Mouse (Mus musculus) liver, embryonic 12.5 days (tissue): ENCODE results near the gene Klhdc1. TPM values are rescaled to one million over a fixed set of nuclear protein-coding genes. Genes with fewer than 3 reads are reported as not detected.

ENCODE experiments used
- ATAC-seq: fragments of 200-750 bp; cut with Nextera tagmentation; 2 replicates; pipeline ENCODE4 v1.8.0; 2017; ENCODE audit warnings: moderate number of reproducible peaks, mild to moderate bottlenecking, moderate library complexity
- H3K27ac ChIP-seq: fragments of 300-500 bp; sonication (generic); 2 replicates; pipeline ENCODE4 v1.5.1; 2016; ENCODE audit warnings: mild to moderate bottlenecking
- H3K27me3 ChIP-seq: fragments of 300-500 bp; sonication (generic); replicated peaks from 2 replicates; pipeline ENCODE4 v1.6.1; 2016; ENCODE audit warnings: mild to moderate bottlenecking, moderate library complexity
- H3K36me3 ChIP-seq: fragments of 300-500 bp; sonication (generic); 2 replicates; pipeline ENCODE4 v1.6.1; 2016; ENCODE audit warnings: mild to moderate bottlenecking, moderate library complexity
- H3K4me1 ChIP-seq: fragments of 300-500 bp; sonication (generic); 2 replicates; pipeline ENCODE4 v1.6.1; 2016
- H3K4me2 ChIP-seq: fragments of 300-500 bp; sonication (generic); 2 replicates; pipeline ENCODE4 v1.6.1; 2016; ENCODE audit warnings: mild to moderate bottlenecking, moderate library complexity
- H3K4me3 ChIP-seq: fragments of 300-500 bp; sonication (generic); 2 replicates; pipeline ENCODE4 v1.5.1; 2016; ENCODE audit warnings: mild to moderate bottlenecking, moderate library complexity
- H3K9ac ChIP-seq: fragments of 300-500 bp; sonication (generic); 2 replicates; pipeline ENCODE4 v1.6.1; 2016; ENCODE audit warnings: mild to moderate bottlenecking, moderate library complexity
- H3K9me3 ChIP-seq: fragments of 300-500 bp; sonication (generic); replicated peaks from 2 replicates; pipeline ENCODE4 v1.6.1; 2016; ENCODE audit warnings: mild to moderate bottlenecking, moderate library complexity
- WGBS: fragments of 180-500 bp; shearing (Covaris S2); methylation state at CpG from one replicate; pipeline ENCODE4 v1.1.7; 2016; ENCODE audit not compliant: insufficient replicate concordance; 5-methylcytosine and 5-hydroxymethylcytosine counted together
- polyA plus RNA-seq: library from polyadenylated mRNA; unstranded; fragments of >200 nt; fragmentation: Nextera tagmentation; extraction: Ambion mirVana; gene quantifications from 2 replicates; pipeline ENCODE4 v1.2.1, GENCODE M21; 2016

Klhdc1 gene
- polyA plus RNA-seq, 1 experiment from 2014 or later, result 5.0 TPM

DNA sequence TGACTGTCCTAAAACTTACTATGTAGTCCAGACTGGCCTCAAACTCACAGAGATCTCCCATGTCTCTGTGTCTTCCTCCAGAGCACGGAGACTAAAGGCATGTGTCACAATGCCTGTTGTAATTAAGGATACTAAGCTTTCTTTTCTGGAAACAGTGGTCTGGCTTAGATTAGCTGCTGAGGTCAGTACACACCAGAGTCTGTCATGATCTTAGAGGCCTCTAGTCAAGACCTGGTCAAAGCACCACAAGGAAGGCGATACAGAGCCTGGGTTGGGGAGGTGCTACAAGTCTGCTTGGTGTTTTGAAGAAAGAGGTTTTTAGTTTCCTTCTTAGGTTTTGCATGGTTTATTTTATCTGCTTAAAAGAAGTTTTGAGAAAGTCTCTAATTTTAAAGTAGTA lies 59.4 kb downstream of the Klhdc1 start:
- H3K36me3 ChIP-seq, result peaks cover 61% of the 10 kb centered on the region
- H3K4me3 ChIP-seq, result no peak overlapping the region
- H3K9ac ChIP-seq, result no peak overlapping the region
- peak overlapping the region; percentile 37; the same call in 1 of the 2 replicates for H3K27ac ChIP-seq
- H3K4me2 ChIP-seq, result no peak overlapping the region
- WGBS, result 81% methylated on average over 2 of the region's 2 CpGs
- no peak for ATAC-seq
- H3K27me3 ChIP-seq, result no peaks in the 10 kb centered on the region
- no peaks in the 10 kb centered on the region for H3K9me3 ChIP-seq
- peaks cover 38% of the 10 kb centered on the region for H3K4me1 ChIP-seq

DNA sequence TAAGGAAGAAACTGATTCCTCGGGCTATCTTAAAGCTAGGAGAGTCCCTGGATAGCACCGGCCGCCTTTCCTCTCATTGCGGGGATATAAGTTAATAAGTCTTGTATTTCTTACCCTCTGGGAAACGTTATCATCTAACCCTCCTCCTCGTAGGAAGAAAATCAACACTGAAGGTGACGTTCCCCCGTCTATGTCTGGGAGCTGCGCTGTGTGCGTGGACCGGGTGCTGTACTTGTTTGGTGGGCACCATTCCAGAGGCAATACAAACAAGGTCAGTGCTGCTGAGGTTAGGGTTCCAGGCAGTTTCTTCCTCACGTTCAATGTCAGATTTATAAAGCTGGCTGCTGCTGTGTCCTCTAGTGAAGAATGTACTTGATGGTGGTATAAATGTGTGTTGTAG lies 61.2 kb downstream of the Klhdc1 start:
- H3K4me2 ChIP-seq, result no peak overlapping the region
- H3K4me3 ChIP-seq, result no peak overlapping the region
- no peak overlapping the region for H3K9ac ChIP-seq
- peaks cover 79% of the 10 kb centered on the region for H3K36me3 ChIP-seq
- WGBS, result 90% methylated on average over 12 of the region's 12 CpGs
- no peak for ATAC-seq
- no peak overlapping the region for H3K27ac ChIP-seq
- H3K9me3 ChIP-seq, result no peaks in the 10 kb centered on the region
- H3K4me1 ChIP-seq, result peaks cover 27% of the 10 kb centered on the region
- H3K27me3 ChIP-seq, result no peaks in the 10 kb centered on the region

DNA sequence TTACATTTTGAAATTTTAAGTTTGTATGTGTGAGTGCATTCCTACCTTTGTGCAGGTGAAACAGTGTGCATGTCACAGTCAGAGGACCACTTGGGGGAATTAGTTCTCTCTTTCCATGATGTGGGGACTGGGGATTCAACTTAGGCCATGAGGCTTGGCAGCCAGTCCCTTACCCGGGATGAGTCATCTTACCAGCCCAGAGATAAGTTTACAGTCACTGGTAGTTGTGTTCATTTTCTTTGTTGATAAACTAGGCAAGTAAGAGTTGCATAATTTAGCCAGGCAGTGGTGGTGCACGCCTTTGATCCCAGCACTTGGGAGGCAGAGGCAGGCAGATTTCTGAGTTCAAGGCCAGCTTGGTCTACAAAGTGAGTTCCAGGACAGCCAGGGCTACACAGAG lies 63.1 kb downstream of the Klhdc1 start:
- Histone ChIP-seq H3K27ac (no peak overlapping the region), H3K4me1 (peaks cover 13% of the 10 kb centered on the region), H3K4me2 (no peak overlapping the region), H3K36me3 (peaks cover 91% of the 10 kb centered on the region), H3K4me3 (no peak overlapping the region), H3K9me3 (no peaks in the 10 kb centered on the region), H3K9ac (no peak overlapping the region), H3K27me3 (no peaks in the 10 kb centered on the region)
- no peak for ATAC-seq
- 58% methylated on average over 2 of the region's 2 CpGs for WGBS

DNA sequence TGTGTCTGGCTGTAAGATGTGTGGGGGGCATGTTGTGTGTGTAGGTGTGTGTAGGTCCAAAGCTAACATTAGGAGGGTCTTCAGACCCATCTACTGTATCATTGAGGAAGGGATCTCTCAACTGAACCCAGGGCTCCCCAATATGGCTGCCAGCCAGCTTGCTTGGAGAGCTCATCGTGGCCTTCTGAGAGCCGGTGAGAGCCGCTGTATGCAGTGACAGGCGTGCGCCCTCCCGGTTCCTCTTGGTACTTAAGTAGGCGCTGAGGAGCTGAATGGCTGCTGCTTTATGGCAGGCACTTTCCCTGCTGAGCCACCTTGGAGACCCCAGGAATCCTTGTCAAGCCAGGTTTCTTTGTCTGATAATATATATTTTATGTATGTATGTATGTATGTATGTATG lies 65.4 kb downstream of the Klhdc1 start:
- WGBS, result 94% methylated on average over 7 of the region's 7 CpGs

DNA sequence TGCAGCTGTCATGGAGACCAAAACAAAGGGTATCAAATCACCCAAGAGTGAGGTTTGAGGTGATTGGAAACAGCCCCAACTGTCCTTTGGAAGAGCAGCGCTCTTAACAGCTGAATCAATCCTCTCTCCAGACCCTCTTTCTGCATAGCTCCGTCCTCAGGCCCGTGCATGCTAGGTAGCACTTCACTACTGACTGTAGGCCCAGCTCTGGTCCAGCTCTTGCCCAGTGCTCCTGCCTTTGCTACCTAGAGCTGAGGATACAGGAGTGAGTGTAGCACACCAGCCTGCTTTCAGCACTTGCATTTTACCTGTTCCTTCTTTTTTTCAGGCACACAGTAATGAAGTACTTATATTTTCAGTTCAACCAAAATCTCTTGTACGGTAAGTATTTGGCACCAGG lies 68.7 kb downstream of the Klhdc1 start:
- Histone ChIP-seq H3K36me3 (peaks cover 94% of the 10 kb centered on the region), H3K4me2 (no peak overlapping the region), H3K9ac (no peak overlapping the region), H3K9me3 (no peaks in the 10 kb centered on the region), H3K27ac (no peak overlapping the region), H3K4me1 (no peaks in the 10 kb centered on the region), H3K27me3 (no peaks in the 10 kb centered on the region), H3K4me3 (no peak overlapping the region)
- 94% methylated on average over 4 of the region's 4 CpGs for WGBS
- ATAC-seq, result no peak

More for the DNA sequence above, 65.4 kb downstream of the Klhdc1 start:
- Histone ChIP-seq H3K4me3 (no peak overlapping the region), H3K4me1 (no peaks in the 10 kb centered on the region), H3K27ac (no peak overlapping the region), H3K27me3 (no peaks in the 10 kb centered on the region), H3K9me3 (no peaks in the 10 kb centered on the region), H3K4me2 (no peak overlapping the region), H3K9ac (no peak overlapping the region), H3K36me3 (peaks cover 98% of the 10 kb centered on the region)
- no peak for ATAC-seq

DNA sequence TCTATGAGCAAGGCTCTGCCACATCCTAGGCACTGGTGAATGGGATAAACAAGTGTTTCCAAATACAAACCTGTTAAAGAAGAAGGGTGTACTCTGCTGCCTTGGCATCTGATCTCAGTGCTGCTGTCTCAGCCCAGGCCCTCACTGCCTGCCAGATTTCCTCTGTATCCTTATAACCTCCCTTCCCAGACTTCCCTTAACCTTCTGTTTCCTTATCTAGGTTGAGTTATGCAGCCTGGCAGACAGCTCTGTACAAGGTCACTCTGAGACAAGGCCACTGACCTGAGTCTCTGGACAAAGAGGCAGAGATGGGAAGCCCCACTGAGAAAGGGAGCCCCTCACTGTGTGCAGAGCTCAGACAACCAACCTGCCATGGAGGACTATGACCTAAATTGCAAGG lies 77.5 kb downstream of the Klhdc1 start:
- Histone ChIP-seq H3K36me3 (peaks cover 85% of the 10 kb centered on the region), H3K27ac (no peak overlapping the region), H3K4me3 (no peak overlapping the region), H3K4me2 (no peak overlapping the region), H3K27me3 (no peaks in the 10 kb centered on the region), H3K9ac (no peak overlapping the region), H3K9me3 (no peaks in the 10 kb centered on the region), H3K4me1 (no peaks in the 10 kb centered on the region)
- no peak for ATAC-seq

DNA sequence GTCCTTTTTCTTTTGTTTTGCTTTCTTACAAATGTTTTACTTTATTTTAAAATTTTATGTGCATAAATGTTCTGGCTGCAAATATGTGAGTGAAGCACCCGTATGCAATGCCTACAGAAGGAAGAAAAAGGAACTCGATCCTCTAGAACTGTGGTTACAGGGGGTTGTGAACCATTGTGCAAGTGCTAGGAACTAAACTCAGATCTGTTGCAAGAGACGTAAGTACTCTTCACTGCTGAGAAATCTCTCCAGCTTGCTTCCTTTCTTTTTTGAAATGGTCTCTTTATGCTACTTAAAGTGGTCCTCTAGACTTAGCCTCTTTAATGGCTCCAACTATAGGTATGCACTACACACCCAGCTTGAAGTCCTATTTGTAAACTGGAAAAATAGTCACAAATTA lies 90.2 kb downstream of the Klhdc1 start:
- Histone ChIP-seq H3K4me1 (no peaks in the 10 kb centered on the region), H3K36me3 (peaks cover 88% of the 10 kb centered on the region), H3K9me3 (no peaks in the 10 kb centered on the region), H3K4me3 (no peak overlapping the region), H3K9ac (no peak overlapping the region), H3K27ac (no peak overlapping the region), H3K4me2 (no peak overlapping the region), H3K27me3 (no peaks in the 10 kb centered on the region)
- ATAC-seq, result no peak
- 84% methylated on average over 3 of the region's 3 CpGs for WGBS

DNA sequence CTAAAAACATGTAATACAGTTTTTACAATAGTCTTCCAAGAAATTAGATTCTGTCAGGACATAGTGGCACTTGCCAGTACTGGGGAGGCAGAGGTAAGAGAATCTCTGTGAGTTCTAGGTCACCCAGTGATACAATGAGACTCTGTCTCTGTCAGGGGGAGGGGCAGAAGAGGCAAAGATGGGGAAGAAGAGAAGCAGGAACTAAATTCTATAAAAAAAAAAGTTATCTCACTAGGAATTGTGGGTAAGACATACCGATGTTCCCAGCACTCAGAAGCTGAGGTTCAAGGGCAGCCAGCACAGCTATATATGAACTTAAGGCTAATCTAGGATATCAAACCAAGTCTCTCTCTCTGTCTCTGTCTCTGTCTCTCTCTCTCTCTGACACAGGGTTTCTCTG lies 91.2 kb downstream of the Klhdc1 start:
- Histone ChIP-seq H3K36me3 (peaks cover 88% of the 10 kb centered on the region), H3K4me3 (no peak overlapping the region), H3K9ac (no peak overlapping the region), H3K4me2 (no peak overlapping the region), H3K9me3 (no peaks in the 10 kb centered on the region), H3K27me3 (no peaks in the 10 kb centered on the region), H3K27ac (peak overlapping the region; percentile 10; the same call in 1 of the 2 replicates), H3K4me1 (no peaks in the 10 kb centered on the region)
- WGBS, result 53% methylated on average over 1 of the region's 1 CpGs
- no peak for ATAC-seq

DNA sequence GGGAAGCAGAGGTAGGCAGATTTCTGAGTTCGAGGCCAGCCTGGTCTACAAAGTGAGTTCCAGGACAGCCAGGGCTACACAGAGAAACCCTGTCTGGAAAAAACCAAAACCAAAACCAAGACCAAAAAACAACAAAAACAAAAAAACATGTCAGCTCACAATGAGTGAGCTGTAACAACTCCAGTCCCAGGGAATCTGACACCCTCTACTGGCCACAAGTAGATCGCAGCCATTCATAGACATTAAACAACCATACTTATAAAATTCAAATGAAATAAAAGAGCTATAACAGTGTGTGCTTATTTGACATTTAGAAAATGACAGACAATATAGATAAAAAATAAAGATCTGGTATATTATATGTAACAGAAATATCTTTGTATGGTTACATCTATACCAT lies 92.6 kb downstream of the Klhdc1 start:
- Histone ChIP-seq H3K9me3 (no peaks in the 10 kb centered on the region), H3K27ac (no peak overlapping the region), H3K27me3 (no peaks in the 10 kb centered on the region), H3K36me3 (peaks cover 87% of the 10 kb centered on the region), H3K4me3 (no peak overlapping the region), H3K9ac (no peak overlapping the region), H3K4me2 (no peak overlapping the region), H3K4me1 (no peaks in the 10 kb centered on the region)
- WGBS, result 77% methylated on average over 2 of the region's 2 CpGs
- ATAC-seq, result no peak

Other genes starting within 250 kb of the Klhdc1 start
- gene Rps29, start 82.0 kb upstream of the Klhdc1 start, polyA plus RNA-seq, result 1,522 and 1,647 TPM in 2 replicates
- gene Lrr1, start 72.4 kb upstream of the Klhdc1 start, polyA plus RNA-seq, result 21.3 and 24.3 TPM in 2 replicates
- 797 and 813 TPM in 2 replicates for gene Rpl36al, start 57.1 kb upstream of the Klhdc1 start, polyA plus RNA-seq
- gene Mgat2, start 57.0 kb upstream of the Klhdc1 start, polyA plus RNA-seq, result 48.4 and 51.0 TPM in 2 replicates
- 28.5 and 29.0 TPM in 2 replicates for gene Gm49383, start 44.1 kb upstream of the Klhdc1 start, polyA plus RNA-seq
- gene Dnaaf2, start 42.7 kb upstream of the Klhdc1 start, polyA plus RNA-seq, result 8.9 and 9.2 TPM in 2 replicates
- gene Gm49384, start 36.9 kb upstream of the Klhdc1 start, polyA plus RNA-seq, result 28.6 and 29.3 TPM in 2 replicates
- gene Pole2, start 13.0 kb upstream of the Klhdc1 start, polyA plus RNA-seq, result 31.1 and 31.5 TPM in 2 replicates
- 122 and 123 TPM in 2 replicates for gene Klhdc2, start 55.5 kb downstream of the Klhdc1 start, polyA plus RNA-seq
- gene Nemf, start 116.0 kb downstream of the Klhdc1 start, polyA plus RNA-seq, result 56.5 and 57.3 TPM in 2 replicates
- gene Arf6, start 131.0 kb downstream of the Klhdc1 start, polyA plus RNA-seq, result 81.1 and 83.3 TPM in 2 replicates
- 2.1 and 2.3 TPM in 2 replicates for gene Gm9887, start 131.3 kb downstream of the Klhdc1 start, polyA plus RNA-seq